Mouse (Mus musculus) testis, adult 2 months (tissue): ENCODE results near the gene Cel.

Source experiments
- CTCF ChIP-seq: fragments of 200-500 bp; IDR thresholded peaks from 2 replicates; pipeline ENCODE4 v1.5.1; 2012; ENCODE audit warnings: low read depth, mild to moderate bottlenecking, inconsistent platforms, low read length, moderate library complexity; ENCODE audit not compliant: control insufficient read depth, insufficient read depth, insufficient replicate concordance
- POLR2A ChIP-seq: fragments of 200-500 bp; IDR thresholded peaks from 2 replicates; pipeline ENCODE4 v1.6.1; 2012; ENCODE audit warnings: low read depth, mild to moderate bottlenecking, inconsistent platforms, low read length, moderate library complexity; ENCODE audit not compliant: control insufficient read depth

- no peak for TF ChIP-seq CTCF
- TF ChIP-seq POLR2A: no peak
Measured at GRCm38 (mm10) chr2:28612436-28613063, 49.3 kb upstream of the Cel start.
